Mouse (Mus musculus) 3134 (cell line): Measurements from ENCODE around the gene Chka.

Experiments
- DNase-seq: peaks from one replicate; pipeline ENCODE4 v3.0.0-alpha.2; 2011; ENCODE audit warnings: low spot score; ENCODE audit not compliant: insufficient read length; ENCODE audit errors: extremely low read depth

Chka gene

GRCm38 (mm10) chr19:3851502-3851962 is at the start of gene Chka:
TSS of gene Chka (plus strand) at chr19:3851773.
- peak; percentile 94 for DNase-seq

GRCm38 (mm10) chr19:3805526-3805925 is 46.0 kb upstream of the Chka start:
- no peak for DNase-seq

GRCm38 (mm10) chr19:3810536-3811233 is 40.9 kb upstream of the Chka start:
- DNase-seq, result no peak

GRCm38 (mm10) chr19:3814461-3814860 is 37.1 kb upstream of the Chka start:
- no peak for DNase-seq

- no peak for DNase-seq
These were observed 35.7 kb upstream of the Chka start for GRCm38 (mm10) chr19:3815824-3816223.

- DNase-seq, result no peak
These were observed 32.5 kb upstream of the Chka start for GRCm38 (mm10) chr19:3819080-3819479.

GRCm38 (mm10) chr19:3819899-3820444 is 31.6 kb upstream of the Chka start:
- DNase-seq, result no peak

GRCm38 (mm10) chr19:3825044-3825443 is 26.5 kb upstream of the Chka start:
- DNase-seq, result no peak

GRCm38 (mm10) chr19:3829863-3830262 is 21.7 kb upstream of the Chka start:
- no peak for DNase-seq

GRCm38 (mm10) chr19:3831716-3832115 is 19.9 kb upstream of the Chka start:
- DNase-seq, result no peak

- peak; percentile 78 for DNase-seq
These were observed 18.7 kb upstream of the Chka start for GRCm38 (mm10) chr19:3832851-3833353.

- no peak for DNase-seq
These were observed 17.3 kb upstream of the Chka start for GRCm38 (mm10) chr19:3834301-3834700.

- no peak for DNase-seq
These were observed 14.8 kb upstream of the Chka start for GRCm38 (mm10) chr19:3836791-3837190.

- DNase-seq, result no peak
These were observed 12.6 kb upstream of the Chka start for GRCm38 (mm10) chr19:3838931-3839330.

- peak; percentile 47 for DNase-seq
These were observed 11.9 kb upstream of the Chka start for GRCm38 (mm10) chr19:3839686-3840085.

- DNase-seq, result no peak
These were observed 11.3 kb upstream of the Chka start for GRCm38 (mm10) chr19:3840214-3840651.

GRCm38 (mm10) chr19:3840685-3841084 is 10.9 kb upstream of the Chka start:
- DNase-seq, result no peak

GRCm38 (mm10) chr19:3842359-3843148 is 9.0 kb upstream of the Chka start:
- no peak for DNase-seq

GRCm38 (mm10) chr19:3843629-3844028 is 7.9 kb upstream of the Chka start:
- no peak for DNase-seq

- DNase-seq, result no peak
These were observed 6.7 kb upstream of the Chka start for GRCm38 (mm10) chr19:3844836-3845235.

GRCm38 (mm10) chr19:3845339-3845738 is 6.2 kb upstream of the Chka start:
- no peak for DNase-seq
